Mouse (Mus musculus) kidney, embryonic 14.5 days (tissue): ENCODE results near the gene Ctdnep1. TPM values are rescaled to one million over a fixed set of nuclear protein-coding genes. Genes with fewer than 3 reads are reported as not detected.

ENCODE experiments used
- ATAC-seq: fragments of 200-750 bp; cut with Nextera tagmentation; 2 replicates; pipeline ENCODE4 v1.8.0; 2017; ENCODE audit warnings: moderate number of reproducible peaks, mild to moderate bottlenecking, moderate TSS enrichment, moderate library complexity; ENCODE audit not compliant: low FRiP score, low TSS enrichment
- H3K27ac ChIP-seq: fragments of 300-500 bp; sonication (generic); 2 replicates; pipeline ENCODE4 v1.5.1; 2014; ENCODE audit warnings: low read depth, mild to moderate bottlenecking, low read length, moderate library complexity, mixed read lengths
- H3K27me3 ChIP-seq: fragments of 300-500 bp; sonication (generic); 2 replicates; pipeline ENCODE4 v1.6.1; 2014; ENCODE audit warnings: mild to moderate bottlenecking, low read length; ENCODE audit not compliant: control insufficient read depth, insufficient read depth
- H3K36me3 ChIP-seq: fragments of 300-500 bp; sonication (generic); 2 replicates; pipeline ENCODE4 v1.6.1; 2014; ENCODE audit warnings: low read length, mixed read lengths; ENCODE audit not compliant: control insufficient read depth, insufficient read depth
- H3K4me1 ChIP-seq: fragments of 300-500 bp; sonication (generic); 2 replicates; pipeline ENCODE4 v1.6.1; 2014; ENCODE audit warnings: low read length, mixed read lengths; ENCODE audit not compliant: control insufficient read depth, insufficient read depth
- H3K4me2 ChIP-seq: fragments of 300-500 bp; sonication (generic); replicated peaks from 2 replicates; pipeline ENCODE4 v1.6.1; 2014; ENCODE audit warnings: low read depth, mild to moderate bottlenecking, low read length
- H3K4me3 ChIP-seq: fragments of 300-500 bp; sonication (generic); 2 replicates; pipeline ENCODE4 v1.5.1; 2014; ENCODE audit warnings: mild to moderate bottlenecking, low read length
- H3K9ac ChIP-seq: fragments of 300-500 bp; sonication (generic); 2 replicates; pipeline ENCODE4 v1.6.1; 2014; ENCODE audit warnings: low read depth, mild to moderate bottlenecking, low read length, moderate library complexity
- H3K9me3 ChIP-seq: fragments of 300-500 bp; sonication (generic); 2 replicates; pipeline ENCODE4 v1.6.1; 2016; ENCODE audit warnings: low read length; ENCODE audit not compliant: control insufficient read depth
- WGBS: fragments of 180-500 bp; shearing (Covaris S2); extraction: QIAGEN DNeasy Blood & Tissue Kit; methylation state at CpG from one replicate; pipeline ENCODE4 v1.1.7; 2014; 5-methylcytosine and 5-hydroxymethylcytosine counted together
- polyA plus RNA-seq: library from polyadenylated mRNA; unstranded; fragments of >200 nt; fragmentation: Nextera tagmentation; extraction: Ambion mirVana; gene quantifications from 2 replicates; pipeline ENCODE4 v1.2.1, GENCODE M21; 2014

The Ctdnep1 gene
- polyA plus RNA-seq, 1 experiment from 2014 or later = 34.5 TPM

DNA sequence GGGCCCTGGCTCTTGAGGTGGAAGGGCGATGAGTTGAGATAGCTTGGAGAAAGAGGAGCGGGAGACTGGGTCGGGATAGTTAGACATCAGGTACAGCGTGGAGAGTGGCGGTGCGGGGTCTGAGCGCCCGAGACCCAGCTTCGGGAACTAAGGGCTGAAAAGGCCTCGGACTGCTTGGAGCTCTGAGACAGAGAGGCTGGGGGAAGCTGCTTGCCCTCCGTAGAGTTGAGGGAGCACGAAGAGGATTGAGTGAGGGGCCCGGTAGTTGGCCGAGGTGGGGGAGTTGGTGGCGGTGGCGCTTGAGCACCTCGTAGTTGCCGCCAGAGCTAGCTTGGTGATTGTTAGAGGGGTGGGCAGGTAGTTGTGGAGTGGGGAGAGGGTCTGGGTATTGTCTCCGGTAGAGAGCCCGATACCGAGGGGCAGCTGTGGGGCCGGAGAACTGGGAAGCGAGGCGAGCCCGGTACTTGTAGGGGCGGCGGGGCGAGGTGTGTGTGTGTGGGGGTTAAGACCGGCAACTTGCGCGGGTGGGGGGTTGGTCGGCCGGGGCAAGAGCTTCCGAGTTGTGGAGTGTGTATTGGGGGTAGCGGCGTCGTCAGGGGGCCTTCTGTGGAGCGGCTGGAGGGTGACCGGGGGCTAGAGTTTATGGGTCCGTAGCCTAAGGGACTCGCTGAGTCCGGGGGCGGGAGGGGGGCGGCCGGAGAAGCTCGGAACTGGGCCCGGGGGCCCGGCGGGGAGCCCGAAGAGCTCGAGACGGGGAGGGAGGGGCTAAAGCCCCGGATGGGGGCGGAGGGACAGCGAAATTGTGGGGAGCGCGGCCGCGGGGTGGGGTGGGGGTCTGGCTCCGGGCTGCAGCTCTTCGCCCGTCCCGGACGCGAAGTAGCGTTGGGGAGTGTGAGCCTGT is 15.5 kb downstream of the Ctdnep1 start:
- peak overlapping the region; percentile 98 for H3K9ac ChIP-seq
- peak overlapping the region; percentile 99 for H3K4me3 ChIP-seq
- H3K27ac ChIP-seq = peak overlapping the region; percentile 98
- peaks cover 20% of the 10 kb centered on the region for H3K4me1 ChIP-seq
- WGBS = 1% methylated on average over 60 of the region's 66 CpGs
- peaks cover 48% of the 10 kb centered on the region for H3K36me3 ChIP-seq
- peak overlapping the region; percentile 49 for H3K4me2 ChIP-seq
- no peaks in the 10 kb centered on the region for H3K27me3 ChIP-seq
- peak; percentile 0; the same call in 1 of the 2 replicates for ATAC-seq
- H3K9me3 ChIP-seq = no peaks in the 10 kb centered on the region

GRCm38 (mm10) chr11:69997070-69997509 is 16.1 kb downstream of the Ctdnep1 start:
- WGBS = 2% methylated on average over 28 of the region's 44 CpGs
- ATAC-seq = peak; percentile 75

GRCm38 (mm10) chr11:69998567-69999491 is 17.9 kb downstream of the Ctdnep1 start:
- no peak overlapping the region for H3K27ac ChIP-seq
- ATAC-seq = no peak
- peaks cover 31% of the 10 kb centered on the region for H3K4me1 ChIP-seq
- peaks cover 37% of the 10 kb centered on the region for H3K36me3 ChIP-seq
- no peak overlapping the region for H3K9ac ChIP-seq
- 92% methylated on average over 27 of the region's 27 CpGs for WGBS
- no peak overlapping the region; the same call in 1 of the 2 replicates for H3K4me3 ChIP-seq
- H3K27me3 ChIP-seq = no peaks in the 10 kb centered on the region
- H3K4me2 ChIP-seq = no peak overlapping the region
- H3K9me3 ChIP-seq = no peaks in the 10 kb centered on the region

More at GRCm38 (mm10) chr11:69997070-69997509, 16.1 kb downstream of the Ctdnep1 start:
- no peaks in the 10 kb centered on the region for H3K27me3 ChIP-seq
- peaks cover 27% of the 10 kb centered on the region for H3K4me1 ChIP-seq
- H3K36me3 ChIP-seq = peaks cover 48% of the 10 kb centered on the region
- no peaks in the 10 kb centered on the region for H3K9me3 ChIP-seq
- peak overlapping the region; percentile 98 for H3K27ac ChIP-seq
- H3K4me3 ChIP-seq = peak overlapping the region; percentile 99
- H3K4me2 ChIP-seq = peak overlapping the region; percentile 49
- peak overlapping the region; percentile 98 for H3K9ac ChIP-seq

DNA sequence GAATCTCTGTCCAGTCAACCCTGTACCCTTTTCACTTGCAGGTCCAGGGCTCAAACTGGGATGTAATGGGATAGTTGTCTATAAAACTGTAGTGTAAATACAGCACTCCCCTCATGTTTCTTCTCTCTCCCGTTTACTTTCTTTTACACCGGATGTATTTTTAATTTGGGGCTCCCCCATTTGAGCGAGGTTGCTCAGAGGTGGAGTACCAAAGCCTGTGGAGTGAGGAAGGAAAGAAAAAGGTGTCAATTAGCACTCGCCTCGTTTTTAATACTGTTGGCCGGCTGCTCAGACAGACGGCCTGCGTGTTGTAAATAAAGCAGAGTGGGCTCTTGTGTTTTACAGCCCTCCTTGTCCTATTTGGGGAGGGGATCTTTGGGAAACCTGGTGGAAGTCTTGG is 18.7 kb downstream of the Ctdnep1 start:
- H3K9ac ChIP-seq = no peak overlapping the region
- no peaks in the 10 kb centered on the region for H3K27me3 ChIP-seq
- H3K36me3 ChIP-seq = peaks cover 30% of the 10 kb centered on the region
- H3K4me3 ChIP-seq = no peak overlapping the region
- 62% methylated on average over 8 of the region's 8 CpGs for WGBS
- ATAC-seq = no peak
- H3K4me2 ChIP-seq = no peak overlapping the region
- peaks cover 31% of the 10 kb centered on the region for H3K4me1 ChIP-seq
- no peaks in the 10 kb centered on the region for H3K9me3 ChIP-seq
- H3K27ac ChIP-seq = peak overlapping the region; percentile 13; the same call in 1 of the 2 replicates

DNA sequence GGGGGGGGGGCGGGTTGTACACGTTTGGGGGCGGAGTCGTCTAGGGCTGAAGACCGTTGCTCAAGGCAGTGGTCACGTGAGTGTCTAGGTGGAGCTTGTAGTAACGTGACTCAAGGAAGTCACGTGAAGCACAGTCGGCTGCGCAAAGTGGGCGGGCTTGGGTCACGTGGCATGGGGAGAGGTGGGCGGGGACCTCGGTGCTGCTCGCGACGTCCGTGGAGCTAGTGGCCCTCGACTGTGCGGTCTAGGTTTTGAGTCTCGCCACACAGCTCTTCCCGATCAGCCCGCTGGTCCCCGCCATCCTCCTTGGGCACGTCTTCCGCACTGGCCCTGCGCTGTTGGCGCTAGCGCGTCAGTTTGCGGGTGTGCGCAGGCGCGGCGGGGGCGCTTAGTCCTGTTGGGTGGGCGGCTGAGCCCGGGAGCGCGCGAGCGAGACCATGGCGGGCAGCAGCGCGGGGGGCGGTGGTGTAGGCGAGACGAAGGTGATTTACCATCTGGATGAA is 19.5 kb downstream of the Ctdnep1 start, which contains the start of gene Dvl2:
Gene Dvl2 (plus strand): TSS at position 200 of the 503 bp plus-strand sequence.
- peak; percentile 53 for ATAC-seq
- Histone ChIP-seq H3K4me2 (peak within 1 kb of the TSS; percentile 85), H3K9ac (peak within 1 kb of the TSS; percentile 86), H3K4me3 (peak within 1 kb of the TSS; percentile 88), H3K27me3 (no peaks in the 10 kb centered on the region), H3K4me1 (peaks cover 31% of the 10 kb centered on the region), H3K27ac (peak within 1 kb of the TSS; percentile 96), H3K9me3 (no peaks in the 10 kb centered on the region), H3K36me3 (peaks cover 36% of the 10 kb centered on the region)
- WGBS = under 1% methylated on average over 48 of the region's 48 CpGs

GRCm38 (mm10) chr11:70001159-70001558 is 20.2 kb downstream of the Ctdnep1 start:
- H3K4me1 ChIP-seq = peaks cover 31% of the 10 kb centered on the region

DNA sequence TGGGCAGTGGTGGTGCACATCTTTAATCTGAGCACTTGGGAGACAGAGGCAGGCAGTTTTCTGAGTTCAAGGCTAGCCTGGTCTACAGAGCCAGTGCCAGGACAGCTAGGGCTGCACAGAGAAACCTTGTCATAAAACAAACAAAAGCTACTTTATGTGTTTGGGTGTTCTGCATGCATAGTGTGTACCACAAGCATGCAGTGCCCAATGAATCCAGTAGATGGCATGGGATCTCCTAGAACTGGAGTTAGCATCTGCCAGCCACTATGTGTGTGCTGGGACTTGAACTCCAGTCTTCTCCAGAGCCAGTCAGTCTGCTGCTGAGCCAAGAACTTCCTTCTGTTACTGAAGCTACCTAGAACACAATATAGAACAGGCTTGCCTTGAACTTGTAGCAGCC is 20.9 kb downstream of the Ctdnep1 start:
- ATAC-seq = no peak
- H3K4me1 ChIP-seq = peaks cover 31% of the 10 kb centered on the region
- no peak overlapping the region for H3K27ac ChIP-seq

More at GRCm38 (mm10) chr11:70001159-70001558, 20.2 kb downstream of the Ctdnep1 start:
- 13% methylated on average over 8 of the region's 8 CpGs for WGBS
- Histone ChIP-seq H3K36me3 (peaks cover 43% of the 10 kb centered on the region), H3K9me3 (no peaks in the 10 kb centered on the region), H3K4me2 (peak overlapping the region; percentile 85), H3K4me3 (peak overlapping the region; percentile 88), H3K9ac (peak overlapping the region; percentile 86), H3K27me3 (no peaks in the 10 kb centered on the region), H3K27ac (peak overlapping the region; percentile 96)
- ATAC-seq = no peak

GRCm38 (mm10) chr11:70002471-70002870 is 21.5 kb downstream of the Ctdnep1 start:
- H3K9ac ChIP-seq = no peak overlapping the region
- no peak for ATAC-seq
- H3K4me1 ChIP-seq = peaks cover 29% of the 10 kb centered on the region
- H3K27ac ChIP-seq = no peak overlapping the region
- no peaks in the 10 kb centered on the region for H3K27me3 ChIP-seq
- H3K4me3 ChIP-seq = no peak overlapping the region
- peak overlapping the region; percentile 85; the same call in 1 of the 2 replicates for H3K4me2 ChIP-seq
- H3K36me3 ChIP-seq = peaks cover 55% of the 10 kb centered on the region
- 87% methylated on average over 2 of the region's 2 CpGs for WGBS
- no peaks in the 10 kb centered on the region for H3K9me3 ChIP-seq

More for the DNA sequence above, 20.9 kb downstream of the Ctdnep1 start:
- H3K9ac ChIP-seq = peak overlapping the region; percentile 86; the same call in 1 of the 2 replicates
- peaks cover 50% of the 10 kb centered on the region for H3K36me3 ChIP-seq
- H3K27me3 ChIP-seq = no peaks in the 10 kb centered on the region
- H3K4me2 ChIP-seq = peak overlapping the region; percentile 85
- no peaks in the 10 kb centered on the region for H3K9me3 ChIP-seq
- peak overlapping the region; percentile 88 for H3K4me3 ChIP-seq
